Mouse (Mus musculus) bone marrow, adult 2 months (tissue): ENCODE measurements around the gene Mplkip.

Experiments
- CTCF ChIP-seq: fragments of 200-500 bp; IDR thresholded peaks from 2 replicates; pipeline ENCODE4 v1.5.1; 2011; ENCODE audit warnings: low read length, control low read depth; ENCODE audit not compliant: control insufficient read depth, insufficient read depth
- POLR2A ChIP-seq: fragments of 200-500 bp; IDR thresholded peaks from 2 replicates; pipeline ENCODE4 v1.6.1; 2011; ENCODE audit warnings: low read depth, mild to moderate bottlenecking, control low read depth, low read length, borderline replicate concordance; ENCODE audit not compliant: control insufficient read depth

DNA sequence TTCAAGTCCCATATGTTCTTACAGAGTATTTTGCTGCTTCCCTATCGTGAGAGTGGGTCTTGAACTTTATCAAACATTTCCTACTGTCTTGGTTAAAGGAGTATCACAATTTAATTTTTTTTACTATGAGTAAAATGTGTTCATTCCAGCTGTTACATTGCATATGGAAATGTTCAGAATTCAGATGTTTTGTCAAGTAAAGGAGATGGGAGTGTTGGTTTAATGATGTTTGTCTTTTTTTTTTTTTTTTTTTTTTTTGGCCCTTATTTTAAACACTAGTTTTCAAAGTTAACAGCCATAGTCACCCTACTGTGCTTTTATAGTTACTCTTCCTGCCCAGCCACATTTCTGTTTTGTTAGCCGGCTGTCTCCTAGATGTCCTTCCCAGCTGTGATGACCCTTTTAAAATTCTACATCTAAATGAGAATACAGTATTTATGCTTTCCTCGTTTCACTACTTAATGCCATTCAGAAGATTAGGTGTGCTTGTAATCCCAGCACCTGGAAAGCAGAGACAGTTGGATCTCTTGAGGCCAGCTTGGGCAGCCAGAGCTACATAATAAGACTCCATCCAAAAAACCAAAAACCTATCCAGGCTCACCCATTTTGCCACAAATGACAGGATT, 5.2 kb downstream of the Mplkip start:
- TF ChIP-seq CTCF (no peak), POLR2A (no peak)
